Mouse (Mus musculus) megakaryocyte, adult 5-6 weeks (primary cell): ENCODE data around the gene Nckipsd. TPM values are rescaled to one million over a fixed set of nuclear protein-coding genes. Genes with fewer than 3 reads are reported as not detected.
A peak's percentile ranks its signal among the peaks of the same experiment; 100 is the strongest.

Source experiments
- ATAC-seq: 2 replicates; pipeline ENCODE4 v1.8.0; 2016; ENCODE audit warnings: mild to moderate bottlenecking, inconsistent platforms; ENCODE audit not compliant: poor library complexity, severe bottlenecking
- total RNA-seq, 2 experiments: library from RNA; stranded (forward) in 1 of 2; stranded (reverse) in 1 of 2; fragments of 153-499, 151-499 nt in 1 of 2; fragments of 221-1000, 200-1000 nt in 1 of 2; gene quantifications; 2 replicates each; pipeline versions ENCODE4 v1.2.3 to v1.2.4; 2015 to 2017

Nckipsd gene
- total RNA-seq, 2 experiments from 2014 or later, result 11.5 to 13.9 TPM

DNA sequence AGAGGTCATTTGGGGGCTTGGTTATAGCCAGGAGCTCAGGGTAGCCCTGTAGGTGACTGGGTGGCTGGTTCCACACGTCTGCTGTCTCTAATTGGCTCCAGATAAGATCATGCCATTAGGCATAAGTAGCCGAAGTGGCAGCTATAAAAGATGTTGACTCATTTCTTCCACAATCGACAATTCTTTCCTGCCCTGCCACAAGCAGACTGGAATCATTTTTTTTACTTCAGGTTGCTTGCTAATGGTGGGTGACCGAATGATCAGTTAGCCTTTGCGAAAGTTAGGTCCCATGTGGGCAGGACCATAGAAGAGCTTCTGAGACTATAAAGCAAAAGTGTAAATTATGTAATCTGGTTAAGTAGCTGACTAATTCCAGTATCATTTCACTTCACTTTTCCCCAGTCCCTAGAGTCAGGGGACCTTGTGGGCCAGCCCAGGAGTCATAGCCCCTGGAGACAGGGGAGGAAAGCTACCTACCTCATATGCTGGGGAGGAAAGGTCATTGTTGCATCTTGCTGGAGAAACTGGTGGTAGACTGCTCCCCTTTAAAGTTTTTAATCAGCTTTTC, 9.6 kb upstream of the Nckipsd start:
- ATAC-seq, result no peak

DNA sequence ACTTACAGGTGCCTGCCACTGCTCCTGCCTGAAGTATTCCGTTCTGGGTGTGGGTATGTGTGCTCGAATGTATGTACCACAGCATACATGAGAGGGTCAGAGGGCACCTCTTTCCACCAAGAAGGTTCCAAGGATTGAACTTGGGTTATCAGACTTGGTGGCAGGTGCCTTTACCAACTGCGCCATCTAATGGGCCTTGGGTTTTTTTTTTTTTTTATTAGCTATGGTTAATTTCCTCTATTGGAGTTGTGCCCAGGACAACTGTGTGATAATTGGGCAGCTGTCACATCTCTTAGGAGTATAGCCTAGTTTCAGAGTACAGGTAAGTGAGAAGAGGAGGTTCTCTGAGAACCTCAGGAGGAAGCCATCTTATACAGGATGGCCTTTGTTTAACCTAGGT, 8.6 kb upstream of the Nckipsd start:
- ATAC-seq, result no peak

DNA sequence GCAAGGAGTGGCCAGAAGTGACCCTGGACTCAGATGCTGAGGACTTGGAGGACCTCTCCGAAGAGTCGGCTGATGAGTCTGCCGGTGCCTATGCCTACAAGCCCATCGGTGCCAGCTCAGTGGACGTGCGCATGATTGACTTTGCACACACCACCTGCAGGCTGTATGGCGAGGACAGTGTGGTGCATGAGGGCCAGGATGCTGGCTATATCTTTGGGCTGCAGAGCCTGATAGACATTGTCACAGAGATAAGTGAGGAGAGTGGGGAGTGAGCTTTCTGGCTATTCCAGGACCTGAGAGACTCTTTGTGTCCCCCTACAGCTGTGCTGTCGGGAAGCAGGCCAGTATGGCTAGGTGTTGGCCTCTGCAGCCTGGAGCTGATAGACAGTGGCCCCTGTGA, 2.4 kb upstream of the Nckipsd start:
- ATAC-seq, result no peak

DNA sequence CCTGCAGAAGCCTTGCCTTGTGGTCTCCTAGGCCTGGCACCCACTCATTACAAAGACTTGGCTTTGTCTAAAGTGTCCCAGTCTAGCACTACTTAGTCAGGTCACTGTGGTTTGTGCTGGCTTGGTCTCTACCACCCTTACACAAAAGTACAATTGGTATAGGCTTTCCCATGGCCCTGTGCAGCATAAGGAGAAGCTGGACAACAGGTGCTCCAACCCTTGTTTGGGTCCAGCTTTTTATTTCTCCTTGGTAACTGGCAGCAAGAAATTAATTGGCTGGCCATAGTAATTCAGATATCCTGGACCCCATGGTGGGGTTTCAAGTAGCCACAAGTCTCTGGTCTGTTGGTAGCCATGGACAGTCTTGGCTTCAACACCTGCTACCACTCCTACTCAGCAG, 1.8 kb upstream of the Nckipsd start:
- no peak for ATAC-seq

DNA sequence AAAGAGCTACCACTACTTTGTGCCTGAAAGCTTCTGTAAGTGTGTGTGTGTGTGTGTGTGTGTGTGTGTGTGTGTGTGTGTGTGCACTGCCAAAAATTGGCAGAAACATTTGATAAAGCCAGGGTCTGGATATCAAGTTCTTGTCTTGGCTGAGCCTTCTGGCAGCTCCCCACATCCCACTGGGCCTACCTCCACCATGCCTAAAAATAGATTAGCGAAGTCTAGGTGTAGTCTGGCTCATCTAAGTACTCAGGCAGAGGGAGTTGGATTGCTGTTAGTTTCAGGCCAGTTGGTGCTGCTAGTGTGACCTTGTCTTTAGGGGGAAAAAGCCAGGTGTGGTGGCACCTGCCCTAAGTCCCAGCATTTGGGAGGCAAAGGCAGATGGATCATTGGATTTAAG, 1.3 kb upstream of the Nckipsd start:
- ATAC-seq, result no peak

DNA sequence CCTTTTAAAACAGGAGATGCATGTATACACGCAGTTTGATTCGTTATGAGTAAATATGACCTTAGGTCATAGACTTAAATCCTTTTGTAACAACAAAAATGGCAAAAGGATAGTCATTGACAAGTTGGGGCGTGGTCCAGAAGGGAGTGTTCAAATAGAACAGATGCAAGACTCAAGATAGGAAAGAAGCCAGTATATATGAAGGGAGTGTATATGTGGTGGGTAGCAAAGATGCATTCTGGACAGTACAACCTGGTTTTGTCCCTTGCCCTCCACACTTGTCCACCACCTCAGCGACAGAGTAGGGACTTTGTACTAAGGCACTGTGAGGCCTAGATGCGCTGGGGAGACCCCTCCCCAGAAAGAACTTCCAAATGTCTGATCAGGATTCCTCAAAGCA, 494 bp upstream of the Nckipsd start:
- no peak for ATAC-seq

DNA sequence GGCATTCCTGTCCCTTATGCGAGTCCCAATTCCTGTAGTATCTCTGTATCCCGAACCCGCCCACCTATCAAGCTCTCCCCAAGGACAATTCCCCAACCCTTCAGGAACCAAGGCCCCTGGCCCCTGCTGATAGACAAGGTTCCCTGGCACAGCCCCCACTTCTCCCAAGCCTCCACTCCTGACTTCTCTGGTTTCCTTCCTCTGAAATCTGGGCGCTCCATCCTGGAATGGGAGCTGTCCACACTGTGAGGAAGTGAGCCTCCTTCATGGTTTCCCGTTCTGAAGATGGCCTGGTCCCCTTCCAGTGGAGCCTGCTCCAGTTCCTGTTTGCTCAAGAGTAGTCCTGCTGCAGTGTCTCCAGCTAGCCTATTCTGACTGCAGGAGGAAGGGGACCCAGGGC, 1.0 kb downstream of the Nckipsd start:
- ATAC-seq, result peak; percentile 56

DNA sequence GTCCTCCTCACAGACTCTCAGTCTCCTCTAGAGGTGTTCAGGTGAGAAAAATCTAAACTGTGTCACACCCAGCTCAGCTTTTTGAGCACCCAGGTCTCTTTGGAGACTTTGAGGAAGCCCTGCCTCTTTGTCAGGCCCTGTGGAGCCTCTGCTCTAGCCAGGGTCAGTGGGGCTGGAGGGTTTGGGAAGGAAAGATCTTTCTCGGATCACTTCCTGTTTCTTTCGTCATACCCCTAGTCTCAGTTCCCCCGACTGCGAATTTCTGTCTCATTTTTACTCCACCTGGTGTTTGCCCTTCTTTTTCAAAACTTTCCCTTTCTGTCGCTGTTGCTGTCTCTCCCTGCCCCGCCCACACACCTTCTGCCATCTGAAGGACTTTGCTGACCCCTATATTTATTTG, 1.6 kb downstream of the Nckipsd start:
- peak; percentile 59 for ATAC-seq

DNA sequence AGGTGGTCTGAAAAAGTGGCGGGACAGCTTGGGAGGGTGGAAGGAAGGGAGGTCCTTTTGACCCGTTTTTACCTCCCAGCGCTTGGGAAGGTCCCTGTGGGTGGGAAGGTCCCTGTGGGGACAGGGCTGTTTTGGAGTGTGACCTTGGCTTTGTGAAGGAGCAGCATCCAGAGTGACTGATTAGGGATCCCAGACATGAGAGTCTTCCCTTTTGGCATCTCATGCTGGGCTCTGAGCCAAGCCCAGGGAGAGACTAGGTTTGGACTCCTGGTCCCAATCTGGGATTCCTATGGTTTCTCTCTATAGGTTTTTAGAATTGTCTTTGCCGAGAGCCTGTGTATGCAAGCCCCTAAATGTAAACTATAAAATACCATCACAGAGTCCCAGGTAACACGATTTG, 2.3 kb downstream of the Nckipsd start:
- no peak for ATAC-seq

DNA sequence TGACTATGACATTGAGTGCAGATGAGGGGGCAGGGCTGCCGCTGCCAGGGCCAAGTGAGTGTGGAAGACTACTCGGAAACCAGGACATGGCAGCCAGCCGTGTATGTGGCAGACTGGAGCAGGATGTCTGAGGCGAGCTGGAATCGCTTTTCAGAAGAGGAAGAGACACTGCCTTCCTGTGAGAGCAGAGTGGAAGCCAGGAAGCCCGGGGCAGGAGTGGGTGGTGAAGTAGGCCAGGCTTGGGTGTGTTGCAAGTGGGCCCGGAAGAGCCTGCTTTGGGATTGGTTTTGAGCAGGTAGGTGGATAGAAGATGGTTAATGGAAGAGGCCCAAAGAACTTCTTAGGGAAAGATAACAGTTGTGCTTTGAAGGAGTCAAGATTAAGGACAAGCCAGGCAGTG, 7.4 kb downstream of the Nckipsd start:
- no peak for ATAC-seq

DNA sequence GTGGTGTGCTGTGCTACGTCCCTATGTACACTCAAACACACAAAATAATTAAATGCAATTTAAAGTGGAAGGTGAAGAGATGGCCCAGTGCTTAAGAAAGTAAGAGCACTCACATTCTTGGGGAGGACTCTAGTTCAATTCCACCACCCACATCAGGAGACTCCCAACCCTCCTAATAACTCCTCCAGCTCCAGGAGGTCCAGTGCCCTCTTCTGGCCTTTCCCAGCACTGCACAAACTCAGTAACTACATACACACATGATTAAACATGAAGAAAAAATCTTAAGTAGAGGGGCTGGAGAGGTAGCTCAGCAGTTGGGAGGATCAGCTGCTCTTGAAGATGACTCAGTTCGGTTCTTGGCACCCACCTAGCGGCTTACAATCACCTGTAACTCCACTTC, 11.3 kb downstream of the Nckipsd start:
- peak; percentile 70 for ATAC-seq

DNA sequence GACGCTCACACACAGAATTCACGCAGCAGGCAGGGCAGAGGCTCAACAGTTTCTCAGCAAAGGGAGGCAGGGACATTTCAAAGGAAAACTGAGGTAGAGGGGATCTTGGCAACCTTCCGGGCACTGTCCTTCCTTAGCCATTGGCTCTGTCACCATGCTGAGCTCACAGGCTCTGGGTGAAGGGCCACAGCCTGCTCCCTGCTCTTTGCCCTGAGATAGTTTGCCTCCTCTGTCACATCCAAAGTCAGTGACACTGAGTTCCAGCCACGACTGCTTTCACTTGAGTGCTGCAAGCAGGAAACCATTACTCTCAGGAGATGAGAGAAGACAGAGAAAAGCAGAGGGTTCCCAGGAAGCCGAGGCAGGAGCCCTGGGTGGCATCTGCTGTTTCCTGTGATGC, 11.9 kb downstream of the Nckipsd start:
- no peak for ATAC-seq

DNA sequence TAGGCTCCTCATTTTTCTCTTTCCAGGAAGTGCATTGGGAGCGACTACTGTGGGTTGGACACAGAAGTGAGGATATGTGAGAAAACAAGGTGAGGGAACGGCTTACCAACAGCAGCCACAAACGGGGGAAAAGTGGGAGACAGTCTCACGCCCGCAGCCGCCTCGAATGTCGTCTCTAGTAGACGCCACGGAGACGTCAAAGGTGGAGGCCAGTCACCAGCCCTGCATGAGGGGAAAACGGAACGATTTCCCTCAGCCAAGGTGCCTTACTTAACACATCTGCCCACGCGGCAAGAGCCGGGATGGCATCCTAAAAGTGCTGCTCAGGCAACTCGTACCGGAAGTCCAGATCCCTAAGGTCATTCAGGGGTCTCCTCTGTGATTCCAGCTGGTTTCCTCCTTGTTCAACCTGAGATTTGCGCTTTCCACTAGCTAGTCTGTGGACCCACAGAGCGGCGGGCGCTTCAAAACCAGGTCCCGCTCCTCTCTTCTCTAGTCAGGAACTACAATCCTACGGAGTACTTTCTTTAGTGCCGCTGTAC, 16.0 kb downstream of the Nckipsd start:
- ATAC-seq, result no peak

DNA sequence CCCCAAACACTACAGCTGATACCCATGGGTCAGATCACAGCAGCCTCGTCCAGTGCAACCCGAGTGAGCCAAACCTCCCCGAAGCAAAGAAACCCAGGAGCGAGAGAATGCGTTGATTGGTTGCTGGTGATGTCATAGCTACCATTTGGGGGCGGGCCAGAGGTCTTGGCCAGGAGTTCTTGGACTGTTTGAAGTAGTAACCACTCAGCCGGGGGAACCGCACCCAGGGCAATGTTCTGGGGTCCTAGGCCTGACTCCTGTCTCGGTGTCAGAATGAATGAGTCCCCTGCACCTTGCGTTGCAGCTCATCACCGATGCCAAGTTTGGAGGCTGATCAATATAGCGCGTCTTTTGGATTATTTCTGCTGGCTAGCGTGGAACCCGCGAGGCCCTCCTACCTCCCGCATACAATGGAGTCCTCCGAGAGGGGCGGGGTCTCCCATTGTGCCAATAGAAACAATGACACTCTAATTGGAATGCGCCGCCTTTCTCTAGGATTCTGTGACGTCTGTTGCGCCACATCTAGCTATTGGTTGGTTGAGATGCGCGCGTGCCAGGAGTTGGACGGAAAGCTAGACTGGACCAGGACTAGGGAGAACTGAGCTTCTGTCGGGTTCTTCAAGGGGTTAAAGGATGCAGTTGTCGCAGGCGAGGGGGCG, 16.7 kb downstream of the Nckipsd start:
- no peak for ATAC-seq

DNA sequence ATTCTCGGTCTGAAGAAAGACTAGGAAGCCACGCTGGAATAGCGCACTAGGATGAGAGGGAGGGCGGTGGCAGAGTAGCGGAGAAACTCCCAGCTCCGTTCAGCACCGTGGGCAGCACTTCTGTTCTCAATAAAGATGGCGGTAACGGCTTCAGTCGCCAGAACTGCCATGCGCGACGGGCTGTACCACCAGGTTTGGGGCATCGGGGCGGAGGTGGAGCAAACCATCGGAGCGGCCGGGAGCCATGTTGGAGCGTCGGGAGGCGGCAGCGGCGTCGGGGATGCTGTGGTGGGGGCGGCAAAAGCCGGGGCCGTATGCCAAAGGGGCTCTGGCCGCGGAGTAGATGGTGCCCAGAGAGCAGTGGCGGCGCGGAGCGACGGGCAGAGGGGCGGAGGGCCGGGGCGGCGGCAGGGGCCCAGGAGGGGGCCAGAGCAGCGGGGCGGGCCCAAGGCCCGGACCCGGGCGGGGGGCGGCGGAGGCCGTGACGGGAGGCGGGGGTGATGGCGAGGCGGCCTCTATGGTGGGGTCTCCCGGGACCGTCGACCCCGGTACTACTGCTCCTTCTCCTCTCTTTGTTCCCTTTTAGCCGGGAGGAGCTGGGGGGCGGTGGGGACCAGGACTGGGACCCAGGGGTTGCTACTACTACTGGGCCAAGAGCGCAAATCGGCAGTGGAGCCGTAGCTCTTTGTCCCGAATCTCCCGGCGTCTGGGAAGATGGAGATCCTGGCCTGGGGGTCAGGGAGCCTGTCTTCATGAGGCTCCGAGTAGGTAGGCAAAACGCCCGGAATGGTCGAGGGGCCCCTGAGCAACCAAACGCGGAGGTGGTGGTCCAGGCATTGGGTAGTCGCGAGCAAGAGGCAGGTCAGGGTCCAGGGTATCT, 17.9 kb downstream of the Nckipsd start, which contains the start of gene Celsr3:
TSS of gene Celsr3 (plus strand) at position 501 of the 880 bp plus-strand sequence.
- no peak for ATAC-seq

DNA sequence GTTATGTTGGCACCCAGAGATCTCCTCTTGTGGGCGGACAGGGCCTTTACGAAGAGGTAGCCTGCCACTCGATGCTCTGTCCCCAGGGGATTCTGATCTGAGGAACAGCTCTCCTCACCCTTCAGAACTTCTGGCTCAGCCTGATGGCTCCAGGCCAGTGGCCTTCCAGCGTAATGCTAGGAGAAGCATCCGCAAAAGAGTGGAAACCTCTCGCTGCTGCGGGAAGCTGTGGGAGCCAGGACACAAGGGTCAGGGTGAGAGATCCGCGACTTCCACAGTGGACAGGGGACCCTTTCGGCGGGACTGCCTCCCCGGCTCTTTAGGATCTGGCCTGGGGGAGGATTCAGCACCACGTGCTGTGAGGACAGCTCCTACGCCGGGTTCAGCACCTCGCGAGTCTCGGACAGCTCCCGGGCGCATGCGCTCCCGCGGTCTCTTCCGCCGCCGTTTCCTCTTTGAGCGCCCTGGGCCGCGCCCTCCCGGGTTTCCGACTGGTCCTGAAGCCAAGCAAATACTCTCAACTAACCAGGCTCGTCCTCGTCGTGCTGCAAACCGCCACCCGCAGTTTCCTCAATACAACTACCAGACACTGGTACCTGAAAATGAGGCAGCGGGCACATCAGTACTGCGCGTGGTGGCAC, 18.7 kb downstream of the Nckipsd start:
- peak; percentile 66 for ATAC-seq

DNA sequence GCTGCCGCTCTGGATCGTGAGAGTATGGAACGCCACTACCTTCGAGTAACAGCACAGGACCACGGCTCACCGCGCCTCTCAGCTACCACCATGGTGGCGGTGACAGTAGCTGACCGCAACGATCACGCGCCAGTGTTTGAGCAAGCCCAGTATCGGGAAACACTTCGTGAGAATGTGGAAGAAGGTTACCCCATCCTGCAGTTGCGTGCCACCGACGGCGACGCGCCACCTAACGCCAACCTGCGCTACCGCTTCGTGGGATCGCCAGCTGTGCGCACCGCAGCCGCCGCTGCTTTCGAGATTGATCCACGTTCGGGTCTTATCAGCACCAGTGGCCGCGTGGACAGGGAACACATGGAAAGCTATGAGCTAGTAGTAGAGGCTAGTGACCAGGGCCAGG, 19.3 kb downstream of the Nckipsd start:
- ATAC-seq, result peak; percentile 38

DNA sequence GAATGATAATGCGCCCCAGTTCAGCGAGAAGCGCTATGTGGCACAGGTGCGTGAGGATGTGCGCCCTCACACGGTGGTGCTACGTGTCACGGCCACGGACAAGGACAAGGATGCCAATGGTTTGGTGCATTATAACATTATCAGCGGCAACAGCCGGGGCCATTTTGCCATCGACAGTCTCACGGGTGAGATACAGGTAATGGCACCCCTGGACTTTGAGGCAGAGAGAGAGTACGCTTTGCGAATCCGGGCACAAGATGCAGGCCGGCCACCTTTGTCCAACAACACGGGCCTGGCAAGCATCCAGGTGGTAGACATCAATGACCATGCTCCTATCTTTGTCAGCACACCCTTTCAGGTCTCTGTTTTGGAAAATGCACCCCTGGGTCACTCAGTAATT, 19.7 kb downstream of the Nckipsd start:
- no peak for ATAC-seq

DNA sequence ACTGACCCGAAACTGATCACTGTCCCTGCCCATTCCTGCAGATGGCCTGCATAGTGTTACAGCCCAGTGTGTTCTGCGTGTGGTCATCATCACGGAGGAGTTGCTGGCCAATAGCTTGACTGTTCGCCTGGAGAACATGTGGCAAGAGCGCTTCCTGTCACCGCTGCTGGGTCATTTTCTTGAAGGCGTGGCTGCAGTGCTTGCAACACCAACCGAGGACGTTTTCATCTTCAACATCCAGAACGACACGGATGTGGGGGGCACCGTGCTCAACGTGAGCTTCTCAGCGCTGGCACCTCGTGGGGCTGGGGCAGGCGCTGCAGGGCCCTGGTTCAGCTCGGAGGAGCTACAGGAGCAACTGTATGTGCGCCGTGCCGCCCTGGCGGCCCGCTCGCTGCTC, 23.5 kb downstream of the Nckipsd start:
- peak; percentile 72 for ATAC-seq

DNA sequence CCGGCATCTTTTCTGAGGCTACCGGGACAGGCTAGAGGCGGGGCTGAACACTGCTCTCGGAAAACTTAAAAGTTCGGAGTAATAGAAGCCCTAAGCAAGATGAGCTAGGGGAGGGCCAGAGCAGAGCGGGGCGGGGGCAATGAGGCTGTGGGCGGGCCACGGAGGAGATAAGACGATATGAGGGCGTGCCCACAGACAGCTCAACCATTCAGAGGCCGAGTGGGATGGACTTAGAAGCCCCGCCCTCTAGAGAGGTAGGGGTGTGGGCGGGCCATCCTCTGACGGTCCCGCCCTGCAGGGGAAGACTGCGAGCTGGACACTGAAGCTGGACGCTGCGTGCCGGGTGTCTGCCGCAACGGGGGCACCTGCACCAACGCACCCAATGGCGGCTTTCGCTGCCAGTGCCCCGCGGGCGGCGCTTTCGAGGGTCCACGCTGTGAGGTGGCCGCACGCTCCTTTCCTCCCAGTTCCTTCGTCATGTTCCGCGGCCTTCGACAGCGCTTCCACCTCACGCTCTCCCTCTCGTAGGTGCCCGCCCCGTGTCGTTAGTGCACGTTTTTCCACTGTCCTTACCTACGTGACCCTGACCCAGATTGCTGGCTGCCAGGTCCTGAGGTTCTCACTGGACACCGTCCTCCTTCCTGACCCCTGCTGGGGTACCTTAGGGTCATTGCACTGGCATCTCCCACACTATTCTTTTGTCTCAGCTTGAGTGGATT, 24.4 kb downstream of the Nckipsd start:
- peak; percentile 84 for ATAC-seq

DNA sequence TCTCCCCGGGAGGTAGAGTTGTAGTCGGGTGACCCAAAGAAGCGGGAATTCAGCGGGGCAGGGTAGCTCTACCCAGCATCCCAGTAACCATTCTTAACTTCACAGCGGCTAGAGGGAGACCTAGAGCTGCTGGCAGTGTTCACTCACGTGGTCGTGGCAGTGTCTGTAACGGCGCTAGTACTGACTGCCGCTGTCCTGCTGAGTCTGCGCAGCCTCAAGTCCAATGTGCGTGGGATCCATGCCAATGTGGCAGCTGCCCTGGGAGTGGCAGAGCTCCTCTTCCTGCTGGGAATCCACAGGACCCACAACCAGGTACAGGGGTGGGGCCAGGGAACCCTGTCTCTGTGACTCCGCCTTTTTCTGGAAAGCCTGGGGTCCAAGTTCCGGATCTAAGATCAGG, 34.8 kb downstream of the Nckipsd start:
- peak; percentile 51; the same call in 1 of the 2 replicates for ATAC-seq
